Mouse (Mus musculus) myocyte (in vitro differentiated cells): ENCODE measurements around the gene 4430402I18Rik.

ENCODE experiments used
- E2F4 ChIP-seq: IDR thresholded peaks from one replicate; pipeline ENCODE4 v1.6.1; 2011; ENCODE audit warnings: mild to moderate bottlenecking, control low read depth, moderate library complexity; ENCODE audit not compliant: insufficient read depth
- MAX ChIP-seq: IDR thresholded peaks from one replicate; pipeline ENCODE4 v1.6.1; 2011; ENCODE audit warnings: low read depth, mild to moderate bottlenecking, control low read depth
- MYOD1 ChIP-seq, 3 experiments: IDR thresholded peaks; one replicate each; pipeline ENCODE4 v1.6.1; 2011; ENCODE audit warnings: control low read depth in 2 of 3, low read depth in 2 of 3, mild to moderate bottlenecking in 2 of 3, moderate library complexity in 1 of 3; ENCODE audit not compliant: insufficient read length in 2 of 3, control insufficient read depth in 1 of 3
- POLR2A ChIP-seq: IDR thresholded peaks from one replicate; pipeline ENCODE4 v1.6.1; 2011; ENCODE audit warnings: low read depth, mild to moderate bottlenecking, control low read depth, moderate library complexity; ENCODE audit not compliant: insufficient read length
- POLR2AphosphoS2 ChIP-seq: IDR thresholded peaks from one replicate; pipeline ENCODE4 v1.6.1; 2011; ENCODE audit warnings: low read depth, control low read depth; ENCODE audit not compliant: insufficient read length
- TCF12 ChIP-seq: IDR thresholded peaks from one replicate; pipeline ENCODE4 v1.6.1; 2011; ENCODE audit warnings: mild to moderate bottlenecking, control low read depth; ENCODE audit not compliant: poor library complexity, insufficient read depth, severe bottlenecking
- USF1 ChIP-seq: IDR thresholded peaks from one replicate; pipeline ENCODE4 v1.6.1; 2011; ENCODE audit warnings: low read depth, mild to moderate bottlenecking, control low read depth, moderate library complexity

- TF ChIP-seq POLR2AphosphoS2 = no peak
- TF ChIP-seq POLR2A = no peak
- no peak for TF ChIP-seq USF1
- no peak for TF ChIP-seq E2F4
- TF ChIP-seq TCF12 = no peak
- TF ChIP-seq MAX = no peak
- TF ChIP-seq MYOD1 (IDR thresholded peaks at IDR 0.05; ENCODE audit: control insufficient read depth in 1 of 3, insufficient read length in 2 of 3, low read depth in 2 of 3) = no peak
Observed at GRCm38 (mm10) chr19:28879476-28879875, 88.1 kb downstream of the 4430402I18Rik start.
